Mouse (Mus musculus) heart, embryonic 12.5 days (tissue): ENCODE measurements around the gene Gm7137. TPM values are rescaled to one million over a fixed set of nuclear protein-coding genes. Genes with fewer than 3 reads are reported as not detected.
"Not testable (repeated sequence)": the region's sequence is repeated elsewhere in the genome, so short reads cannot be mapped to it uniquely, and the experiment has no call there.

ENCODE experiments used
- ATAC-seq: fragments of 200-750 bp; cut with Nextera tagmentation; 2 replicates; pipeline ENCODE4 v1.8.0; 2017; ENCODE audit warnings: moderate TSS enrichment, moderate library complexity; ENCODE audit not compliant: insufficient number of reproducible peaks, low FRiP score
- H3K27ac ChIP-seq: fragments of 300-500 bp; sonication (generic); 2 replicates; pipeline ENCODE4 v1.5.1; 2016; ENCODE audit warnings: mild to moderate bottlenecking, moderate library complexity; ENCODE audit not compliant: poor library complexity, severe bottlenecking
- H3K27me3 ChIP-seq: fragments of 300-500 bp; sonication (generic); replicated peaks from 2 replicates; pipeline ENCODE4 v1.6.1; 2016; ENCODE audit warnings: mild to moderate bottlenecking, moderate library complexity
- H3K36me3 ChIP-seq: fragments of 300-500 bp; sonication (generic); 2 replicates; pipeline ENCODE4 v1.6.1; 2016; ENCODE audit warnings: mild to moderate bottlenecking, moderate library complexity
- H3K4me1 ChIP-seq: fragments of 300-500 bp; sonication (generic); replicated peaks from 2 replicates; pipeline ENCODE4 v1.6.1; 2016; ENCODE audit warnings: mild to moderate bottlenecking
- H3K4me2 ChIP-seq: fragments of 300-500 bp; sonication (generic); 2 replicates; pipeline ENCODE4 v1.6.1; 2016; ENCODE audit warnings: mild to moderate bottlenecking, moderate library complexity
- H3K4me3 ChIP-seq: fragments of 300-500 bp; sonication (generic); 2 replicates; pipeline ENCODE4 v1.5.1; 2016; ENCODE audit warnings: mild to moderate bottlenecking
- H3K9ac ChIP-seq: fragments of 300-500 bp; sonication (generic); 2 replicates; pipeline ENCODE4 v1.6.1; 2016; ENCODE audit warnings: mild to moderate bottlenecking, moderate library complexity
- H3K9me3 ChIP-seq: fragments of 300-500 bp; sonication (generic); replicated peaks from 2 replicates; pipeline ENCODE4 v1.6.1; 2016; ENCODE audit warnings: mild to moderate bottlenecking, moderate library complexity
- WGBS: fragments of 180-500 bp; shearing (Covaris S2); methylation state at CpG from one replicate; pipeline ENCODE4 v1.1.7; 2016; 5-methylcytosine and 5-hydroxymethylcytosine counted together
- polyA plus RNA-seq: library from polyadenylated mRNA; unstranded; fragments of >200 nt; fragmentation: Nextera tagmentation; extraction: Ambion mirVana; gene quantifications from 2 replicates; pipeline ENCODE4 v1.2.1, GENCODE M21; 2016

Gm7137 gene
- polyA plus RNA-seq, 1 experiment from 2014 or later: not detected

GRCm38 (mm10) chr10:77751254-77751653 lies 36.7 kb downstream of the Gm7137 start, which contains the start of gene Gm9736:
Gm9736 (minus strand) TSS chr10:77751354.
- not testable (repeated sequence) for H3K4me3 ChIP-seq, H3K9ac ChIP-seq, H3K4me2 ChIP-seq, H3K27ac ChIP-seq, H3K36me3 ChIP-seq, ATAC-seq, H3K27me3 ChIP-seq, H3K4me1 ChIP-seq
- H3K9me3 ChIP-seq: peaks cover 13% of the 10 kb centered on the region
- WGBS: 33% methylated on average over 1 of the region's 1 CpGs

GRCm38 (mm10) chr10:77750686-77751085 lies 37.3 kb downstream of the Gm7137 start:
- H3K4me1 ChIP-seq, H3K4me3 ChIP-seq, H3K9ac ChIP-seq, H3K27ac ChIP-seq, H3K36me3 ChIP-seq, H3K27me3 ChIP-seq, ATAC-seq, H3K4me2 ChIP-seq: not testable (repeated sequence)
- WGBS: 67% methylated on average over 1 of the region's 1 CpGs
- peaks cover 13% of the 10 kb centered on the region for H3K9me3 ChIP-seq

GRCm38 (mm10) chr10:77741924-77742688 lies 45.9 kb downstream of the Gm7137 start, which contains the start of gene Gm18596:
Gm18596 (minus strand) TSS chr10:77742638.
- not testable (repeated sequence) for H3K4me2 ChIP-seq, H3K27ac ChIP-seq, H3K9ac ChIP-seq, ATAC-seq, H3K4me1 ChIP-seq, H3K36me3 ChIP-seq, H3K4me3 ChIP-seq, H3K9me3 ChIP-seq, H3K27me3 ChIP-seq
- WGBS: 54% methylated on average over 5 of the region's 5 CpGs

- 73% methylated on average over 4 of the region's 4 CpGs for WGBS
These were observed 49.1 kb downstream of the Gm7137 start for GRCm38 (mm10) chr10:77738929-77739328.

More at GRCm38 (mm10) chr10:77738929-77739328, 49.1 kb downstream of the Gm7137 start:
- H3K9ac ChIP-seq: no peak overlapping the region
- H3K27me3 ChIP-seq: no peaks in the 10 kb centered on the region
- H3K4me3 ChIP-seq: no peak overlapping the region
- no peaks in the 10 kb centered on the region; the same call in 1 of the 2 replicates for H3K36me3 ChIP-seq
- H3K4me2 ChIP-seq: no peak overlapping the region
- no peaks in the 10 kb centered on the region for H3K4me1 ChIP-seq
- ATAC-seq: no peak
- H3K9me3 ChIP-seq: peaks cover 10% of the 10 kb centered on the region
- H3K27ac ChIP-seq: no peak overlapping the region

Other genes with a start within 250 kb of the Gm7137 start
- gene Pttg1ip, start 206.5 kb downstream of the Gm7137 start, polyA plus RNA-seq: 103 and 104 TPM in 2 replicates
- gene Sumo3, start 182.1 kb downstream of the Gm7137 start, polyA plus RNA-seq: 177 and 184 TPM in 2 replicates
- 14.5 TPM in 1 of 2 replicates, not detected in the other for gene Gm49325, start 182.0 kb downstream of the Gm7137 start, polyA plus RNA-seq
- 69.5 and 72.8 TPM in 2 replicates for gene Ube2g2, start 165.9 kb downstream of the Gm7137 start, polyA plus RNA-seq
- gene Tspear, start 101.6 kb downstream of the Gm7137 start, polyA plus RNA-seq: not detected in 2 replicates
- gene Gm19402, start 97.4 kb downstream of the Gm7137 start, polyA plus RNA-seq: not detected in 2 replicates
- not detected in 2 replicates for gene Gm9508, start 91.0 kb downstream of the Gm7137 start, polyA plus RNA-seq
- gene Gm10272, start 81.6 kb downstream of the Gm7137 start, polyA plus RNA-seq: not detected in 2 replicates
- not detected in 2 replicates for gene Gm10024, start 76.7 kb downstream of the Gm7137 start, polyA plus RNA-seq
- not detected in 2 replicates for gene Gm10142, start 72.4 kb downstream of the Gm7137 start, polyA plus RNA-seq
- gene Krtap12-1, start 67.6 kb downstream of the Gm7137 start, polyA plus RNA-seq: not detected in 2 replicates
- not detected in 2 replicates for gene Gm10100, start 61.7 kb downstream of the Gm7137 start, polyA plus RNA-seq
- gene Gm18596, start 45.6 kb downstream of the Gm7137 start, polyA plus RNA-seq: not detected in 2 replicates
- not detected in 2 replicates for gene Gm9736, start 36.8 kb downstream of the Gm7137 start, polyA plus RNA-seq
- not detected in 2 replicates for gene Gm3233, start 28.5 kb downstream of the Gm7137 start, polyA plus RNA-seq
- not detected in 2 replicates for gene Gm3238, start 16.9 kb downstream of the Gm7137 start, polyA plus RNA-seq
- gene Gm7138, start 11.3 kb downstream of the Gm7137 start, polyA plus RNA-seq: not detected in 2 replicates
- not detected in 2 replicates for gene Gm3250, start 5.7 kb downstream of the Gm7137 start, polyA plus RNA-seq
- gene Gm9639, start 6.9 kb upstream of the Gm7137 start, polyA plus RNA-seq: not detected in 2 replicates
- not detected in 2 replicates for gene Gm19668, start 10.9 kb upstream of the Gm7137 start, polyA plus RNA-seq
- not detected in 2 replicates for gene Gm9507, start 23.6 kb upstream of the Gm7137 start, polyA plus RNA-seq
- gene Gm2696, start 26.5 kb upstream of the Gm7137 start, polyA plus RNA-seq: not detected in 2 replicates
- not detected in 2 replicates for gene Krtap10-4, start 38.9 kb upstream of the Gm7137 start, polyA plus RNA-seq
- gene Krtap10-10, start 47.7 kb upstream of the Gm7137 start, polyA plus RNA-seq: not detected in 2 replicates
- not detected in 2 replicates for gene Gm36176, start 58.6 kb upstream of the Gm7137 start, polyA plus RNA-seq
- not detected in 2 replicates for gene Gm10318, start 64.7 kb upstream of the Gm7137 start, polyA plus RNA-seq
- not detected in 2 replicates for gene Gm3285, start 73.8 kb upstream of the Gm7137 start, polyA plus RNA-seq
- gene Lrrc3, start 114.3 kb upstream of the Gm7137 start, polyA plus RNA-seq: 1.9 and 2.1 TPM in 2 replicates
- 0.19 and 0.32 TPM in 2 replicates for gene Trpm2, start 182.4 kb upstream of the Gm7137 start, polyA plus RNA-seq
- 14.8 and 15.6 TPM in 2 replicates for gene 1810043G02Rik, start 190.3 kb upstream of the Gm7137 start, polyA plus RNA-seq
- 220 and 226 TPM in 2 replicates for gene Pfkl, start 221.9 kb upstream of the Gm7137 start, polyA plus RNA-seq